Mouse (Mus musculus) c-Kit-positive CD71-positive TER-119-negative erythroid progenitor cells, embryonic 14.5 days (primary cell): ENCODE data around the gene Hsd3b6.
"Not testable (repeated sequence)": the region's sequence is repeated elsewhere in the genome, so short reads cannot be mapped to it uniquely, and the experiment has no call there.

Experiments used
- DNase-seq: peaks from one replicate; pipeline ENCODE4 v3.0.0-alpha.2; 2013; ENCODE audit warnings: low read depth

Gene Hsd3b6

GRCm38 (mm10) chr3:98814101-98814670 lies at the start of gene Hsd3b6:
Gene Hsd3b6 (minus strand): TSS chr3:98814443.
- no peak for DNase-seq

- no peak for DNase-seq
These were observed 48.6 kb upstream of the Hsd3b6 start for GRCm38 (mm10) chr3:98862800-98863199.

- no peak for DNase-seq
These were observed 45.3 kb upstream of the Hsd3b6 start, which contains the start of gene Hsd3b1 for GRCm38 (mm10) chr3:98859576-98859975. Gene Hsd3b1 (minus strand): TSS chr3:98859794.

GRCm38 (mm10) chr3:98858051-98858450 lies 43.8 kb upstream of the Hsd3b6 start:
- DNase-seq: no peak

DNA sequence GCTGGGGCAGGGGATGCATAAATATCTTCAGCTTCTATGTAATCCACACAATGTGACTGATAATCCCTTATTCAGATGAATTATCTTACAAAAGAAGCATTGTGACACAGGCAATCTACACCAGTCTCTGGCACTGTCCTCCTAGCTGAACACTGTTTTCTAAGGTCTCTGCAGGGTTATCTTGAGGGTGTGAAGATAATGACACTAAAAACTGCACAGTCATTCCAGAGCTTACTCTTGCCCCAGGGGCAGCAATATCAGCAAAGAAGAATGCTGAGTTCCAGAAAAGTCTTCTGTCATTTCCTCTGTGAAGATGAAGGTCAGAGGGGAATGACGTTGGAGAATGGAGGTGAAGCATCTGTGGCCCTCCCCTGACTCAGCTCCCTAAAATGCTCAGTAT lies 42.6 kb upstream of the Hsd3b6 start:
- peak; percentile 23 for DNase-seq

DNA sequence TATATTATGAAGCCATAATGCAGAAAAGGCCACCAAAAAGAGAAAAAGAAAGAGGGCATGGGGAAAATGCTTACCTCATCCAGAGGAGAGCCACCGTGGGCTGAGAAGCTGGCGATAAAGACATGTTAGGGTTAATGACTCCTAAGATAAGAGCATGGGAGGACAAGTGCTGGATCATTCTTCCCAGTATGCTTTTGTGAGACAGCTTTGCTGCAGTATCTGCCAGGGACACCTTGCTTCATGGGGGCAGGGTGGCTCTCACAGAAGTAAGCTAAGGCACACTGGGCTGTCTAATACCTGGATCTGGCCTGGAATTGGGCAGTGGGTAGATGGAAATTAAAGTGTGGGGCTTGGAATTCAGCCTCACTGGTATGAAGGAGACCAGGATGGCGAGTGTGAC lies 40.9 kb upstream of the Hsd3b6 start:
- peak; percentile 61 for DNase-seq

GRCm38 (mm10) chr3:98853685-98854084 lies 39.4 kb upstream of the Hsd3b6 start:
- DNase-seq: no peak

DNA sequence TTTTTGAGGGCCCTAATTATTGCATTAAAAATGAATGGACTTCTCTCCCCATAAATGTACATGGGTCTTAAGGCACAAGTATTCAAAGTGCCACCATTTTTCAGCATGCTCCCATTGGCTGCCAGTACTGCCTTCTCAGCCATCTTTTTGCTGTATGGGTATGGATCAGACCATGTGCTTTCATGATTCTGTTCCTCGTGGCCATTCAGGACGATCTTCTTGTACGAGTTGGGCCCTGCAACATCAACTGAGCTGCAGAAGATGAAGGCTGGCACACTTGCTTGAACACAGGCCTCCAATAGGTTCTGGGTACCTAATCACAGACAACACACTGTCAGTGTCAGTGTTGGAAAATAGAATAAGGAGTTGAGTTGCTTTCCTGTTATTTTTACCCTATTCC lies 38.8 kb upstream of the Hsd3b6 start:
- no peak for DNase-seq

DNA sequence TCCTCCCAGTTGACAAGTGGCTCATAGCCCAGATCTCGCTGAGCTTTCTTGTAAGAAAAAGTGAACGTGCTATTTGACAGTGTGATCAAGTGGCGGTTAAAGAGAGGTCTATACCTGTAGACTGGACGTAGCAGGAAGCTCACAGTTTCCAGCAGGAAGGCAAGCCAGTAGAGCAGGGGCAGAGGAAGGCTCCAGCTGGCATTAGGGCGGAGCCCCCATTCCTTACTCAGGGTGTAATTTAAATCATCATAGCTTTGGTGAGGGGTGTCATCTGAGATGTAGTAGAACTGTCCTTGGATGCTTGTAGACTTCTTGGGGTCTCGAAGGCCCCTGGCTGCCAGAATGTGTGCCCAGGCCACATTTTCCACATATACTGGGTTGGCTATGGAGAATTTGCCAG lies 38.4 kb upstream of the Hsd3b6 start:
- no peak for DNase-seq

- DNase-seq: no peak
These were observed 37.6 kb upstream of the Hsd3b6 start for GRCm38 (mm10) chr3:98851853-98852252.

DNA sequence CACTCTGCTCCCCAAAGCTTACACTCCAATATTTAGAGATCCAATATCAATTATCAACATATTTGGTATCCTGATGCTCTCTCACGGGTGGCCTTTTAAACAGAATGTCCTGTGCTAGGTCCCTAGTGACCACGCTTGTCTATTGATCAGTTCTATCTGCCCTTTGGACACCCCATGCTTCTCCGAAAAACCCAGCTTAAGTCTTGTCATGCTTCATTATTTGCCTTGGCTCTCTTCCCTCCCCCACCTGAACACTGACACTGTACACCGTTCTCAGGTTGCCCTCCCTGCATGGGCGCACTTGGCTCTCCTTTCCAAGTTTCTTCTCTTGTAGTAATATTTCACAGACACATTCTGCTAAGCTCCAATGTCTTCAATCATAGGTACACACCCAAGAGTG lies 36.0 kb upstream of the Hsd3b6 start:
- DNase-seq: no peak

- DNase-seq: no peak
These were observed 34.7 kb upstream of the Hsd3b6 start for GRCm38 (mm10) chr3:98848898-98849297.

DNA sequence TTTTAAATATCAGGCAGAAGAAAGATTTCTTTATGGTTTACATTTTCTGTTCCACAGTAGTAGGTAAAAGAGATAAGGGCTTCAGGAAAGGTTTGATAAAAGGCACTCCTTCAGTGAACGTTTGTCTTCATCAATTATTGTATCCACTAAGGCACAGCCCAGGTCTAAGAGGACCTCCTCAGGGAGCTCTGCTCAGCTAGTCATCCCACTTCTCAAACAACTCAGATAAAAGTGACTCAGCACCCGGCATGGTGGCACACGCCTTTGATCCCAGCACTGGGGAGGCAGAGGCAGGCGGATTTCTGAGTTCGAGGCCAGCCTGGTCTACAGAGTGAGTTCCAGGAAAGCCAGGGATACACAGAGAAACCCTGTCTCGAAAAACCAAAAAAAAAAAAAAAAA lies 1.6 kb downstream of the Hsd3b6 start:
- not testable (repeated sequence) for DNase-seq

DNA sequence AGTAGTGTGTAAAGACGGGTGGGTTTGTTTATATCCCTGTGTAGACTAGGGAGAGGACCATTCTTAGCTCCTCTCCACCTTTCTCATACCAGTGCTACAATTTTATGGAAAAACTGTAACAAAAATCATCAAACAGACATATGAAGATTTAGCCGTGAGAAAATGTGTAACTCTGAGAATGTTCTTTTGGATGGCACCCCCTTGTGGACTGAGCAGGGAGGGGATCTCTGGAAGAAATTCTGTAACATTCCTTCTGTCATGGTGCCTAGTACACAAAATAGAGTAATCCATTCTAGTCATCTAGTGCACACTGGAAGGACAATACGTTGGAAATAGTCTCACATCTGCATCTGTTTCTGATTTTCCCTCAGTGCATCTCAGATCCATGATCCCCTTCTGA lies 9.2 kb downstream of the Hsd3b6 start:
- DNase-seq: not testable (repeated sequence)

DNA sequence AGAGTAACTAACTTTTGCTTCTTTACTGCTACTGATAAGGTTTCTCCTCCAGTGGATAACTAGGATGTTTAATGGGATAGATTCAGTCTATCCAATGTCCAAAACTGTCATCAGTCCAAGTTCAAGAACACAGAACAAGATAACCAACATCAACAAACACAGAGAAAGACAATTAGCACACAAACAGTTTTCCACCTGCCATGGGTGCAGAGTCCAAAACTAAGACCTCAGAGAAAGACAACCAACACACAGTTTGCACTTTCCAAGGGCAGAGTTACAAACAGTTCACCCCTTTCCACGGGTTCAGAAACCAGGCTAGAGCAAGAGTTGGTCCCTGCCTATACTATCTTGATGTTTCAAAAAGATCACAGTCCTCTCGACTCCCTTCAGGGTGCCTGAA lies 27.7 kb downstream of the Hsd3b6 start:
- no peak for DNase-seq

- DNase-seq: no peak
These were observed 31.9 kb downstream of the Hsd3b6 start for GRCm38 (mm10) chr3:98782181-98782868.

- DNase-seq: no peak
These were observed 33.3 kb downstream of the Hsd3b6 start for GRCm38 (mm10) chr3:98780921-98781320.

- DNase-seq: no peak
These were observed 50.1 kb downstream of the Hsd3b6 start for GRCm38 (mm10) chr3:98764155-98764554.

- no peak for DNase-seq
These were observed 57.4 kb downstream of the Hsd3b6 start for GRCm38 (mm10) chr3:98756836-98757235.
